Mouse (Mus musculus) midbrain, embryonic 11.5 days (tissue): Measurements from ENCODE around the gene BC048507. TPM values are rescaled to one million over a fixed set of nuclear protein-coding genes. Genes with fewer than 3 reads are reported as not detected.
A peak's percentile ranks its signal among the peaks of the same experiment; 100 is the strongest.
"Not testable (repeated sequence)": the region's sequence is repeated elsewhere in the genome, so short reads cannot be mapped to it uniquely, and the experiment has no call there.

Source experiments
- ATAC-seq: fragments of 200-750 bp; cut with Nextera tagmentation; 2 replicates; pipeline ENCODE4 v1.8.0; 2017; ENCODE audit warnings: moderate TSS enrichment, moderate library complexity; ENCODE audit not compliant: low FRiP score
- DNase-seq: peaks from one replicate; pipeline ENCODE4 v3.0.0; 2015; ENCODE audit warnings: low spot score; ENCODE audit errors: missing footprints
- H3K27ac ChIP-seq: fragments of 300-500 bp; sonication (generic); 2 replicates; pipeline ENCODE4 v1.5.1; 2014; ENCODE audit warnings: low read depth, low read length
- H3K27me3 ChIP-seq: fragments of 300-500 bp; sonication (generic); 2 replicates; pipeline ENCODE4 v1.6.1; 2014; ENCODE audit warnings: mild to moderate bottlenecking, low read length, moderate library complexity, mixed read lengths; ENCODE audit not compliant: control insufficient read depth, insufficient read depth
- H3K36me3 ChIP-seq: fragments of 300-500 bp; sonication (generic); 2 replicates; pipeline ENCODE4 v1.6.1; 2014; ENCODE audit warnings: mild to moderate bottlenecking, low read length, moderate library complexity, mixed read lengths; ENCODE audit not compliant: control insufficient read depth, insufficient read depth
- H3K4me1 ChIP-seq: fragments of 300-500 bp; sonication (generic); 2 replicates; pipeline ENCODE4 v1.6.1; 2014; ENCODE audit warnings: low read length; ENCODE audit not compliant: control insufficient read depth, insufficient read depth
- H3K4me2 ChIP-seq: fragments of 300-500 bp; sonication (generic); 2 replicates; pipeline ENCODE4 v1.6.1; 2014; ENCODE audit warnings: mild to moderate bottlenecking, moderate library complexity
- H3K4me3 ChIP-seq: fragments of 300-500 bp; sonication (generic); 2 replicates; pipeline ENCODE4 v1.5.1; 2014; ENCODE audit warnings: low read depth, low read length
- H3K9ac ChIP-seq: fragments of 300-500 bp; sonication (generic); 2 replicates; pipeline ENCODE4 v1.6.1; 2014; ENCODE audit warnings: low read length
- H3K9me3 ChIP-seq: fragments of 300-500 bp; sonication (generic); 2 replicates; pipeline ENCODE4 v1.6.1; 2016; ENCODE audit warnings: low read length; ENCODE audit not compliant: control insufficient read depth
- WGBS: fragments of 180-500 bp; shearing (Covaris S2); extraction: QIAGEN DNeasy Blood & Tissue Kit; methylation state at CpG from one replicate; pipeline ENCODE4 v1.1.7; 2014; 5-methylcytosine and 5-hydroxymethylcytosine counted together
- polyA plus RNA-seq: library from polyadenylated mRNA; unstranded; fragments of >200 nt; fragmentation: Nextera tagmentation; extraction: Ambion mirVana; gene quantifications from 2 replicates; pipeline ENCODE4 v1.2.1, GENCODE M21; 2014

The BC048507 gene
- not detected in 2 replicates for polyA plus RNA-seq

GRCm38 (mm10) chr13:67863026-67863425 is at the start of gene BC048507:
Gene BC048507, plus strand, starts transcription at chr13:67863326.
- no peak within 1 kb of the TSS for H3K27ac ChIP-seq
- DNase-seq (no peak), ATAC-seq (no peak)
- H3K4me2 ChIP-seq, result no peak within 1 kb of the TSS
- no peaks in the 10 kb centered on the region for H3K36me3 ChIP-seq
- no peaks in the 10 kb centered on the region for H3K27me3 ChIP-seq
- 89% methylated on average over 11 of the region's 11 CpGs for WGBS
- no peaks in the 10 kb centered on the region for H3K9me3 ChIP-seq
- no peak within 1 kb of the TSS for H3K4me3 ChIP-seq
- no peak within 1 kb of the TSS for H3K9ac ChIP-seq
- no peaks in the 10 kb centered on the region for H3K4me1 ChIP-seq

GRCm38 (mm10) chr13:67813710-67814660 is 49.1 kb upstream of the BC048507 start, which contains the start of gene Zfp273:
Gene Zfp273, plus strand, starts transcription at chr13:67813740.
- 5% methylated on average over 31 of the region's 31 CpGs for WGBS
- peak; percentile 98 for DNase-seq
- Histone ChIP-seq H3K27ac (peak within 1 kb of the TSS; percentile 61), H3K27me3 (no peaks in the 10 kb centered on the region), H3K9ac (peak within 1 kb of the TSS; percentile 76), H3K4me3 (peak within 1 kb of the TSS; percentile 82), H3K4me1 (no peaks in the 10 kb centered on the region), H3K36me3 (no peaks in the 10 kb centered on the region), H3K4me2 (peak within 1 kb of the TSS; percentile 58), H3K9me3 (no peaks in the 10 kb centered on the region; the same call in 1 of the 2 replicates)
- ATAC-seq, result peak; percentile 97

- WGBS, result 91% methylated on average over 1 of the region's 1 CpGs
Measured at GRCm38 (mm10) chr13:67818636-67819035, 44.5 kb upstream of the BC048507 start.

GRCm38 (mm10) chr13:67830911-67831336 is 32.2 kb upstream of the BC048507 start, which contains the start of gene Gm10037:
Gene Gm10037, plus strand, starts transcription at chr13:67831106.
- Histone ChIP-seq H3K27ac (no peak within 1 kb of the TSS), H3K4me1 (0 out of 2 replicates have a peak, but pooled peaks cover 2% of the 10 kb centered on the region), H3K36me3 (peaks cover 5% of the 10 kb centered on the region; the same call in 1 of the 2 replicates), H3K27me3 (no peaks in the 10 kb centered on the region), H3K4me2 (peak within 1 kb of the TSS; percentile 60), H3K9me3 (peaks cover 4% of the 10 kb centered on the region; the same call in 1 of the 2 replicates), H3K4me3 (peak within 1 kb of the TSS; percentile 44), H3K9ac (peak within 1 kb of the TSS; percentile 65)
- 4% methylated on average over 14 of the region's 14 CpGs for WGBS
- DNase-seq, result peak; percentile 98
- ATAC-seq, result peak; percentile 83

More at GRCm38 (mm10) chr13:67818636-67819035, 44.5 kb upstream of the BC048507 start:
- no peaks in the 10 kb centered on the region for H3K36me3 ChIP-seq
- no peak overlapping the region for H3K9ac ChIP-seq
- H3K27me3 ChIP-seq, result no peaks in the 10 kb centered on the region
- H3K4me3 ChIP-seq, result no peak overlapping the region
- ATAC-seq (no peak), DNase-seq (no peak)
- H3K27ac ChIP-seq, result no peak overlapping the region
- H3K9me3 ChIP-seq, result no peaks in the 10 kb centered on the region; the same call in 1 of the 2 replicates
- no peak overlapping the region for H3K4me2 ChIP-seq
- no peaks in the 10 kb centered on the region for H3K4me1 ChIP-seq

GRCm38 (mm10) chr13:67833137-67833536 is 30.0 kb upstream of the BC048507 start:
- not testable (repeated sequence) for H3K4me2 ChIP-seq, H3K4me1 ChIP-seq, H3K9ac ChIP-seq, H3K4me3 ChIP-seq, DNase-seq, H3K27me3 ChIP-seq, ATAC-seq, H3K9me3 ChIP-seq, H3K36me3 ChIP-seq, H3K27ac ChIP-seq

GRCm38 (mm10) chr13:67843775-67844118 is 19.4 kb upstream of the BC048507 start:
- H3K9ac ChIP-seq, result peak overlapping the region; percentile 59
- no peaks in the 10 kb centered on the region for H3K9me3 ChIP-seq
- no peaks in the 10 kb centered on the region for H3K27me3 ChIP-seq
- ATAC-seq, result no peak
- no peaks in the 10 kb centered on the region for H3K36me3 ChIP-seq
- 55% methylated on average over 6 of the region's 6 CpGs for WGBS
- peak overlapping the region; percentile 27 for H3K4me3 ChIP-seq
- peak; percentile 85 for DNase-seq
- peaks cover 3% of the 10 kb centered on the region; the same call in 1 of the 2 replicates for H3K4me1 ChIP-seq
- H3K4me2 ChIP-seq, result peak overlapping the region; percentile 42
- H3K27ac ChIP-seq, result no peak overlapping the region

GRCm38 (mm10) chr13:67844119-67844852 is 18.8 kb upstream of the BC048507 start:
- Histone ChIP-seq H3K9me3 (no peaks in the 10 kb centered on the region), H3K27me3 (no peaks in the 10 kb centered on the region), H3K4me2 (peak overlapping the region; percentile 42), H3K4me3 (peak overlapping the region; percentile 27), H3K9ac (peak overlapping the region; percentile 59), H3K27ac (no peak overlapping the region), H3K4me1 (peaks cover 3% of the 10 kb centered on the region; the same call in 1 of the 2 replicates), H3K36me3 (no peaks in the 10 kb centered on the region)
- ATAC-seq, result peak; percentile 92
- WGBS, result 1% methylated on average over 15 of the region's 19 CpGs
- DNase-seq, result peak; percentile 96

- peaks cover 3% of the 10 kb centered on the region; the same call in 1 of the 2 replicates for H3K4me1 ChIP-seq
- WGBS, result 17% methylated on average over 8 of the region's 8 CpGs
- DNase-seq, result peak; percentile 92
- no peaks in the 10 kb centered on the region for H3K9me3 ChIP-seq
- 0 out of 2 replicates have a peak overlapping the region, but pooled peaks have one; percentile 16 for H3K9ac ChIP-seq
- peak; percentile 66; the same call in 1 of the 2 replicates for ATAC-seq
- no peak overlapping the region for H3K27ac ChIP-seq
- H3K4me3 ChIP-seq, result peak overlapping the region; percentile 27
- no peaks in the 10 kb centered on the region for H3K36me3 ChIP-seq
- H3K4me2 ChIP-seq, result peak overlapping the region; percentile 42
- H3K27me3 ChIP-seq, result no peaks in the 10 kb centered on the region
Measured at GRCm38 (mm10) chr13:67844853-67845194, 18.3 kb upstream of the BC048507 start.
